Mouse (Mus musculus) liver, adult (tissue): Measurements from ENCODE around the gene Efcab2.

Source experiments
- GATA4 ChIP-seq: IDR thresholded peaks from 2 replicates; pipeline ENCODE4 v1.6.1; 2014; ENCODE audit warnings: mild to moderate bottlenecking, low read length; ENCODE audit not compliant: insufficient replicate concordance

Efcab2 gene

DNA sequence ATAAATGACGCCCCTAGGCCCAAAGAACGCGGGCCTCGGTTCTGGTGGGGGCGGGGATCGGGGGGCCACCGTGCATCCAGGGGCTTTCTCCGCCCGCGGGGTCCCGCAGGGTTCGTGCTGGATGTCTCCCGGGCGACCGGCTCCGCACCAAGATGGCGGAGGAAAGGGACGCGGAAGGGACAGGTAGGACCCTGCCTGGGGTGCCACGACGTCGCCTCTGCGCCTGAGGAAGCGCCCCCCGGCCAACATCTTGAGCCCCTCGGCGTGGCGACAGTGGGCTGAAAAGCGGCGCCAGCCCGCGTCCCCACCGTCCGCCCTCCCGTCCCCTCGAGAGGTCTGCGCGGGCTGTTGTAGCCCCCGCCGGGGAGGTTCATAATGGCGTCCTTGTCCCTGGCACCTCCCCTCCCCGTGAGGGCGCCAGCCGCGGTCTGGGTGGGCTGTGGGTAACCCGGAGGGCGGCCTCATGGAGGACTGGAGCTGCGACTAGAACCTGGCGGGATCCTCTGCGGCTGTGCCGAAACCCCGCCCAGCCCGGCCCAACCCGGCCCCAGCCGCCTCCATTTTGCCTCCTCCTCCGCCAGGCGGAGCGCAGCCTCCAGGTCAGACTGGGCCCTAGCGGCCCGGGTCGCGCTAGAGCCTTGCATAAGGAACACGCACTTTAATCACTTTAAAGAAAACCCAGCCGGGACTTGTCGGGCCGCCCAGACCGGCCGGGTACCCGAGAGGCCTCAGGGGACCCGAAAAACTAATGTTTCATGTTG lies at the start of gene Efcab2:
Efcab2 (plus strand) TSS at position 135 of the 761 bp plus-strand sequence.
- TF ChIP-seq GATA4 = peak; percentile 24; the same call in 1 of the 2 replicates

DNA sequence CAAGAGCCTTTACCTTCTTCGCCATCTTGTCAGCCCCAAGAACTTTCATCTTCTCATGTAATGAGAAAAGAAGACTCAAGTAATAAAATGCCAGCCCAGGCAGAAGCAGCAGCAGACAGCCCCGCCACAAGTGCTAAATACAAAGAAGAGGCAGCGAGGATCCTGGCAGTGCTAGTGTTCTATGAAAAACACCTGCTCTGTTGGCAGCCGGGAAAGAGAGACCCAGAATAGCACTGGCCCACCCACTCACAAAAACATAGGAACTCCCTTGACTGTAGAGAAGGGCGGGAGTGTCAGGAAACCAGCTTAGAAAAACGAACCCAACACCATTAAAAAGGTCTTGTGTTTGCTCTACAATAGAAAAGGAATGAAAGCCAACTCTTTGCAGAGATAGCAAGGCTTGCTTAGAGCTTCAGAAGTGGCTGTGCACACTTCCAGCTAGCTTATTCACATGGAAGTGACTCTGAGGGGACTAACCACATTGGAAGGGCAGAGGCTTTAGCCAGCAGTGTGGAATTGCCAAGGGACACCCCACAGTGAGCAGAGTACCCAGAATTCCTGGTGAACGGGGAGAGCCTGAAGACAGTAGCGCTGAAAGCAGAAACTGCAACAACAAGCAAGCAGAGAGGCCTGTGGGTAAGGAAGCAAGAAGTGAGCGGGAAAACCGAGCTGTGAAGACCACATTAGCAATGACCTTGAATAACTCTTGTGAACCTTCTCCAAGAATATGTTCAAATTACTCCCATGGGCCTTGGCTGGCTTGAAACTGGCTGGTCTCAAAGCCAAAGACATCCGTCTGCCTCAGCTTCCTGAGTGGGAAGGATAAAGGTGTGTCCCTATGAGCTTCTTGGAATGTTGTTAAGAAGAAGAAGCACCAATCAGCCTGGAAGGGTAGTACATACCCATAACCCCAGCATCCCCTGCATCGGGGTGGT lies 47.8 kb upstream of the Efcab2 start:
- no peak for TF ChIP-seq GATA4

DNA sequence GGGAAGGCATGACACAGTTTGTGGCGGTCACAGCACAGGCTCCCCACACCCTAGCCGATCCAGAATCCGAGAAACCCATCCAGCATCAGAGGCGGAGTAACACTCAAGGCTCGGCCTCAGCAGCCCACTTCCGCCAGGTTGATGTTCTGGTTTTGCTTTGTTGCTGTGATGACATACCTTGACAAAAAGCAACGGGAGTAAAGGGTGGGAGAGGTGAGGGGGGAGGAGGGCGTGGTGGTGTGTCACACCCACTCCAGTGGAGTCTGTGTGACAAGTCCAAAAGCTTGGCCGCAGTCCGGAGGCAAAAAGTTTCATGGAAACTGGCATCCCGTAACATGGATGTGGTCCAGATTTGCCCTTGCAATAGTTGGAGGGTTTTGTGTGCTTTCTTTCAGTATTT lies 45.6 kb upstream of the Efcab2 start:
- TF ChIP-seq GATA4 = no peak

DNA sequence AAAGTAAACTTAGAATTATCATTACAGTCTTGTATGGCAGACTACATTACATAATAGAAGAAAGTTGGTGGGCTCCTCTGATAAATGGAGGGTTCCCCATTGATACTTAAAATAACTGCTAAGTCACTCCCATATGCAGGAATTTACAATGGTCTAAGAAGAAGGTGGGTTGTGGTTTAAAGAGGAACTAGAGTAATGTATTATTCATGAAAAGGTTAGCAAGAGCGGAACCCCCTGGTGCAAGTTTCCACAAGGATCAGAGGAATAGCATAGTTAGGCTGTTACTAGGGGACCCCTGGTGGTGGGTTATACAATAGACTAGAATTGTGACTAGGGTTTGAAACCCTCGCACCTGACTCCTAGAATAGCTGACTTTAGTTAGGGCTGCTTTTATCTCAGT lies 45.2 kb upstream of the Efcab2 start:
- no peak for TF ChIP-seq GATA4

DNA sequence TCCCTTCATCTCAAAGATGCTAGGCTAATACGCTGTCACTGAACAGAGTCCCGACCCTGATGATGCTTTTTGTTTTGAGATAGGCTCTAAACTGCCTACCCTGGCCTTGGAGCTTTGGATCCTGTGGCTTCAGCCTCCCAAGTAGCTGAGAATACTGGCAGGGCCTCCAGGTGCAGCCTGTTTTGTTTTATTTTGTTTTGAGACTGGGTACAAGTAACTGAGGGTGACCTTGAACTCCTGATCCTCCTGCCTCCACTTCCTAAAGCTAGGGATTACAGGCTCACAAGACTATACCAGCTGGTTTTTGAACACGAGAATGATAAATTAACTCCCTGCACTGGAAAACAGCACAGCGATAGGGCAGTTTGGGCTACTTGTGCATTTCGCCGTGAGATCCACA lies 40.7 kb upstream of the Efcab2 start:
- no peak for TF ChIP-seq GATA4

DNA sequence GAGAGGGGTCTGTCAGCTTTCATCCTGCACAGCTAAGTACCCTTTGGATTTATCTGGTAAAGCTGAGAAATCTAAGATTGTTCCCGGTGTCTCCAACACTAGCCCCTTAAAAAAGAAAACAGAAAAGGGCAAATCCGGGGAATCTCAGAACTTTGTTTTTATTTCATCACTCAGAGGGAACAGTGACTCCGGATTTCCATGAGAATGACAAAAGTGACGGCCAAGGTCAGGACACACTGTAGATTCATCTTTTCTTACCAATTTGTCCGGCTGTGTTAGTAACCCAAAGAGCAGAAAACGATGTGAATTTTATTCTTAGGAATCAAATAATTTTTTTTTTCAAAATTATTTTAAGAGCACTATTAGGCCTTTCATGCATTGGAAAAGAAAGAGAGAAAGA lies 37.8 kb upstream of the Efcab2 start:
- no peak for TF ChIP-seq GATA4

DNA sequence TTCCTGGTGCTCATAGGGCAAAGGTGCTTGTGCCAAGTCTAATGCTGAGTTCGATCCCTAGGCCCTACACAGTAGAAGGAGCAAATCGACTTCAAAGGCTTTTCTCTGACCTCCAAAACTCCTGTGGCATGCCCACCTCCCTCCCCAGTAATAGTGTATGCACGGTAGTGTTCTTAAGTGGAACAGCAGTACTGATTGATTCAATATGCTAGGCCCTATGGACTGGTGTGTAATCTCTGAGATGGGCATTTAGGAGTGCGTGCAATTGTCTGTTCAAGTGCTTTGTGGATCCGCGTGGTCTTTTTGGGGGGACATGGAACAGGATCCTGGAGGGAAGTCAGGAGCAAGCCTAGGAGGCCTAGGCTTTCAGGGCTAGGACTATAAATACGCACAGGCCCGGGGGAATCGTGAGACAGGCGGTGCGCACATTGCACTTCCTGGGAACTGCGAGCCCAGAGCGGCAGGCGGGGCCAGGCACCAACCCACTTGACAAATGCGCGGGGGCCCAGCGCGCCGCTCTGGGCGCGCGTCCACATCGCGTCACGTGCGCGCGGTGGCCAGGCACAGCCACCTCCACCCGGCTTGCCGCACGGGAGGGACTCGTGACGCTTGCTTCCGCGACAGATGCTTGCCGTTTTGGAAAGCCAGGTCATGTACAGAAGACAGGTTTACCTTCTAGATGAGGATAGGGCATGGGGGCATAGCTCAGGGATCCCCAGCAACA lies 37.2 kb upstream of the Efcab2 start:
- 0 out of 2 replicates have a peak, but pooled peaks have one; percentile 28 for TF ChIP-seq GATA4

DNA sequence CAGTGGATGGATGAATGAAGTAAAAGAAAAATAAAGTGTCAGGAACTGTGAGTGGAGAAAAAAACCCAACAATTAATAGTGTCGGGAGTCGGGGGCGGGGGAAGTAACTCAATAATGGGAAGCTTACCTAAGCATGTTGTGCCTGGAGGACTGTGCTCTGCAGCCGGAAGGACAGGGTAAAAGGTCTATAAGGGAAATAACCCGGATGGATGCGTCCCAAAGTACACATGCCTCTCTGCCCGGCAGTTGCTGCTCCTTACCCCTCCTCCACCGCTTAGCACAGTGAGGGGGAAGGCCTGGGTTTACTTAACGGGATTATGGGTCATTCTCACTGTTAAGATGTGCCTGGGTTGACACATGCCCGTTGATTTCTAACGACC lies 36.6 kb upstream of the Efcab2 start:
- no peak for TF ChIP-seq GATA4

DNA sequence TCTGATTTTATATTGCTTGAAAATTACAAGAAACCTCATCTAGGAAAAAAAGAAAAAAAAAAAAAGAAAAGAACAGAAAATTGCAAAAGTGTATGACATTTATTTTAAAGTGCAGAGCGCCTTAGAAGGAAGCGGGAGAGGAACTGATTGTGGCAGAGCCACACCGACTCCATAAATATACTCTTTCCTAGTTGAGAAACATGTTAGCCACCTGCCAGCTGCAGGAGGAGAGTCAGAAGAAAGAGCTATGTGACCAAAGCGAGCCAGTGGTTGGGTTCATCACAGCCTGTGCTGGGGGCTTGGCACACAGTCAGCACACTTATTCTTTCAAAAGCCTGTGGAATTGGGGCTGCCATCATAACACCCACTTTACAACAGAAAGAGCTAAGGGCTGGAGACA lies 33.2 kb upstream of the Efcab2 start:
- TF ChIP-seq GATA4 = no peak

DNA sequence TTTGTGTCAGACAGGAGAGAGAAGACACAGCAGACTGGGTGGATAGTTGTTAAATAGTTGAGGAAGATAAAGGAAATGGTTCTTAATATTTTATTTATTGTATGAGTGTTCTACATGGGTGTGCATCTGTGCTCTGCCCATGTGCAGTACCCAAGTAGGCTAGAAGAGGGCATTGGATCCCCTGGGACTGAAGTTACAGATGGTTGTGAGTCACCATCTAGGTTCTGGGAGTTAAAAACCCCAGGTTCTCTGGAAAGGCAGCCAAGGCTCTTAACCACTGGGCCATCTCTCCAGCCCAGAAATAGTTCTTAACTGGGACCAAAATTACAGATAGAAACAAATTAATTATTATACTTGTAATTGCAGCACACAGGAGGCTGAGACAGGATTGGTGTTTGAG lies 30.5 kb upstream of the Efcab2 start:
- no peak for TF ChIP-seq GATA4

DNA sequence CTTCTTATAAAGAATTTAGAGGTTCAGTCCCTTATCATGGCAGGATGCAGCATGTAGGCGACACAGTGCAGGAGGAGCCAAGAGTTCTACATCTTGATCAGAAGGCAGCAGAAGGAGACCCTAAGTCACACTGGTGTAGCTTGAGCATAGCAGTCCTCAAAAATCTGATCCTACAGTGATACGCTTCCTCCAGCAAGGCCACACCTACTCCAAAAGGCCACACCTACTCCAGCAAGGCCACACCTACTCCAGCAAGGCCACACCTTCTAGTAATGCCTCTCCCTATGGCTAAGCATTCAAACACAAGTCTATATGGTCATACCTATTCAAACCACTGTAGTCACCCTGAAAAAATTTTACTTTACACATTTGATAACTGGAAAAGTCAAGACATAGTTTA lies 29.8 kb upstream of the Efcab2 start:
- no peak for TF ChIP-seq GATA4

DNA sequence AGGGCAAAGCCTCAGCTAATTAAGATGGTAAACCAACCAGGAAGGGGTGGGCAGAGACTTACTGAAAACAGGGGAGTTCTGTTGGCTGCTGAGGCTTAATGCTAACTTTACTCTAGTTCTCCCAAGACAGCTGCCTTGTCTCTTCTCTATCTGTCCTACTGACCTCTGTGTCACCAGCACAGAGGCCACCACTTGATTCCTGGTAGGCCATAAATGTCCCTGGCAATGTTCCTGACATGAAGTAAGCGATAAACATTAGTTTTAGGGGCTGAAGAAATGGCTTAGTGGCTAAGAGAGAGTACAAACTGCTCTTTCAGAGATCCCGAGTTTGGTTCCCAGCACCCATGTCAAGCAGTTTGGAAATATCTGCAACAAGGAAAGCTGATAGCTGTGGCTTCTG lies 29.0 kb upstream of the Efcab2 start:
- no peak for TF ChIP-seq GATA4

DNA sequence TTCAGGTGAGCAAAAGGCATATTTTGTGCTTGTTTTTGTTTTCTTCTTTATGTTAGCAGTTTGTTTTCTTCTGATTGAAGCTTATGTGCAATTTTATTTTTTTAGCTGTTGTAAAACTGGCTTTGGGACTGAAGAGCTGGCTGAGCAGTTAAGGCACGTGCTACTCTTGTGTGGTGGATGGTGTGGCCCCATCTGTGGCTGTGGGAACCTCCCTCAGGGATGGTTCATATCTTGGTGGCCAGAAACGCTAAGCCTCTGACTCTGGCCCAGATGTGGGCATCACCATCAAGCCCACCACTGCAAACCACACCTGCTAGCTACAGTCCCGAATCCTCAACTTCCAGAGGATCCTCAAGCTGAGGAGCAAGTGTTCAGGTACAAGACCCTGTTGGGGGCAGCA lies 27.8 kb upstream of the Efcab2 start:
- no peak for TF ChIP-seq GATA4

DNA sequence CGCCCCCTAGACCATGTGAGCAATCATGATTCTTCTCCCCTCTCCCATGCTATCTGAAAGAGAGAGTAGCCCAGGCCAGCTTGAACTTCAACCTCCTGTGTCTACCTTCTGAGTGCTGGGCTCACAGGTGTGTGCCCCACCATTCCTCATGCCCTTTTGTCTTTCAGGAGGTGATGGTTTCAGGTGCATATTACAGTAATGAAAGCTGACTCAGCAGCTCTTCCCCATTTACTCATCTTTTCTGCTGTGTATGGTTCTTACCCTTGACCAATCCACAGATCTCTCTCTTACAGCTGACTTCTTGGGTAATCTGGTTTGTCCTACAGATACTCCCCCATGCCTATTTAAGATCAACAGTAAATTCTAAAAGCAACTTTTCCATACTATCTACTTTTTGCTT lies 26.7 kb upstream of the Efcab2 start:
- TF ChIP-seq GATA4 = no peak

DNA sequence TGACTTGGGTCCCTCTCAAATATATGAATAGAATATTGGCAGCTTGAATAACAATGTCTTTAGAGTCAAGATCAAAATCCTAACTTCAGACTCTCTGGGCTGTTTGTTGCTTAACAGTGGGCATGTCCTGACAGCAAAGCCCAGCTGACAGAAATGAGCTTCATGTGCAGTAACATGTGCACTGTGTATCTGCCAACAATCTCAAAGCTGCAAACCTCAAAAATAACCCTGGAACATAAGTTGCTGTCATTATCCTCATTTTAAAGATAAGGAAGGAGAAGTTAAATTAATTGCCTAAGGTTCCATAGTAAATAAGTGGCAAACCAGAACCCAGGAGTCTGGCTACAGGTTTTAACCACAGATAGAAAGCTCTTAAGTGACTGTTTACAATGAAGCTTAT lies 23.7 kb upstream of the Efcab2 start:
- TF ChIP-seq GATA4 = no peak

DNA sequence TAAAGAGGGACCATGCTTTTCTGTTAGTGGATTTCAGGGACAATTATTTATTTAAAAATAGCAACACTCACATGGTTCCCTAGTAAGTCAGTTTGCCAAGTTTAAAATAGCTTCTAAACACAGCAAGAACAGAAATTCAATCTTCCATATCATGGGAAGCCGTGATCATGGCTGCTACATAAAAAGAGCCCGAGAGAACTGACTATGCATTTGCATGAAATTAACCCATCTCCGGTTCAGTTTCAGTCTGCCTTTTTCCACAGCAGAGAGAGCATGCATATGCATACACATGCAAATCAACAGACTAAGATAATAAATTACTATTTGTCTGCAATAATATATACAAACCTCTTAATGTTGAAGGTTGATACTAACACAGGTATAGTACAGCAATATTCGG lies 17.1 kb upstream of the Efcab2 start:
- no peak for TF ChIP-seq GATA4

DNA sequence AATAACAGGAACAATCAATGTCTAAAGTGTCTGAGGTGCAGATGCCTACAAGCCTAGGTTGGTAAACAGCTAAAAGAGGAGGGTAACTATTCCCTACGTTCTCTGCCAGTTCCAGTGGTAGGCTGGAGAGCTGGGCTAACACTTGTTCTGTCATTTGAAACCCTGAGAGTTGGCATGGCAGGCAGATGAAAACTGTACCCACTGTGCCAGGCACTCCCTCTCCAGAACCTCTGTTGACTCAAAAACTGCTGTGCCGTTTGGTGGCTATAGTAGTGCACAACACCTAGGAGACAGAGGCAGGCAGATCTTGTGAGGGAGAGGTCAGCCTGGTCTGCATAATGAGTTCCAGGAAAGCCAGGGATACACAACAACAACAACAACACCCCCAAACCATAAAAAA lies 16.5 kb upstream of the Efcab2 start:
- TF ChIP-seq GATA4 = no peak
